19 mouse cellular contexts compared by ENCODE assay signal in the genomic region with DNA sequence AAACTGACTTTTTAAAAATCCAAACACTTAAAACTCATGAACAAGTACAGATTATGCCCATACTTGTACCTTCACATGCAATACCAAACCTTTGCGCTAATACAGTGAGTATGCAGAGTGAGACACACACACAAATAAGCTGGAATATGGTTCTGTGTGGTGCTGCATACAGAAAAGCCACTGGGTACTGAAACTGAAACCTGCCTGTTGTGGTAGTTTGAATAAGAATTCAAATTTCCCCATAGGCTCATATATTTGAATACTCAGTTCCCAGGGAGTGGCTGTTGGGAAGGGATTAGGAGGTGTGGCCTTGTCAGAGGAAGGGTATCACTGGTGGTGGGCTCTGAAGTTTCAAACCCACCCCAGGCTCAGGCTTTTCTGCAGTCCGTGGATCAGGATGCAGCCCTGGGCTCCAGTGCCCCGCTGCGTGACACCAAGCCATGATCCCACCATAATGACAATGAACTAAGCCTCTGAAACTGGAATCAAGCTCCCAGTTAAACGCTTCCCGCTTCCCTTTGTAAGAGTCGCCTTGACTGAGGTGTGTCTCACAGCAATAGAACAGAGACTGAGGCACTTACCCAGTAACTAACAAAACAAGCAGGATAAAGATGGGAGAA.
"Had no signal": no experiment of that assay in that cellular context is flagged by ENCODE, and none has a peak within 500 bp of the region (broad histone marks: within the 10 kb centered on the region; RNA-seq: fewer than 3 reads in every experiment).

No protein-coding gene starts in this region.

- H3K4me1 ChIP-seq: midbrain, embryonic 10.5 days; midbrain, embryonic 12.5 days; neural tube, embryonic 13.5 days; neural tube, embryonic 15.5 days; stomach, embryonic 15.5 days had no signal

- H3K4me2 ChIP-seq: lung, embryonic 14.5 days; midbrain, embryonic 12.5 days; neural tube, embryonic 13.5 days; neural tube, embryonic 15.5 days; stomach, embryonic 15.5 days had no signal

- H3K27me3 ChIP-seq: midbrain, embryonic 12.5 days; neural tube, embryonic 13.5 days; neural tube, embryonic 15.5 days; stomach, embryonic 15.5 days had no signal

- H3K4me3 ChIP-seq: midbrain, embryonic 10.5 days; midbrain, embryonic 12.5 days; myocyte; neural tube, embryonic 13.5 days; neural tube, embryonic 15.5 days; stomach, embryonic 15.5 days had no signal

- H3K27ac ChIP-seq: midbrain, embryonic 10.5 days; midbrain, embryonic 12.5 days; neural tube, embryonic 13.5 days; neural tube, embryonic 15.5 days; stomach, embryonic 15.5 days; stomach, postnatal 0 days had no signal

- H3K9me3 ChIP-seq: midbrain, embryonic 10.5 days; midbrain, embryonic 12.5 days; neural tube, embryonic 13.5 days; neural tube, embryonic 15.5 days; stomach, embryonic 15.5 days had no signal

- DNase-seq: lung, adult 18-20 months; lung, embryonic 14.5 days; lung, postnatal 10 days; lung, postnatal 4 days; midbrain, embryonic 14.5 days; retina, postnatal 1 day; right cerebral cortex, adult 18-20 months; right cerebral cortex, postnatal 25 days; right cerebral cortex, postnatal 4 days; spleen, adult 18-20 months; thymus, postnatal 14 days; thymus, postnatal 4 days had no signal

- H3K9ac ChIP-seq: lung, embryonic 14.5 days; midbrain, embryonic 12.5 days; neural tube, embryonic 13.5 days; neural tube, embryonic 15.5 days; stomach, embryonic 15.5 days had no signal
